Mouse (Mus musculus) 3134 (cell line): ENCODE measurements around the gene Gm14296.
"Not testable (repeated sequence)": the region's sequence is repeated elsewhere in the genome, so short reads cannot be mapped to it uniquely, and the experiment has no call there.

Source experiments
- DNase-seq: peaks from one replicate; pipeline ENCODE4 v3.0.0-alpha.2; 2011; ENCODE audit warnings: low spot score; ENCODE audit not compliant: insufficient read length; ENCODE audit errors: extremely low read depth

Gm14296 gene

GRCm38 (mm10) chr2:176927709-176928108 lies at the start of gene Gm14296:
Gm14296 (minus strand) TSS chr2:176927809.
- not testable (repeated sequence) for DNase-seq

DNA sequence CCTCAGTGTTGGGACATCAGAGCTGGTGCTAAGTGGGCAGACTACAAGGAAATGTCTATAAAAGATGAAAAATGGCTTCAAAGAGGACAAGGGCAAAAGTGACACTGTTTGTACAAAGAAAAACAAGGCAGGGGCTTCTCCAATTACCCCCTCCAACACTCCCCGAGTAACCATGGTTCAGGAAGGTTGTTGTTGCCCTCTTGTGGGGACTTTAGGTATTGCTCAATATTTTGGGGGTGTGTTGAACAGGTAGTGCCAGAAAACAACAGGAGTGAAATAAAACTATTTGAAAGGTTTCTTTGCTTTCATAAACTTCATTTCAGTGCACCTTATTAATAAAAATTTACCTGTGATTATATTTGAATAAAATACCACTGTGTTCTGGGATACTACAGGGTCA lies 22.1 kb downstream of the Gm14296 start:
- not testable (repeated sequence) for DNase-seq
